Mouse (Mus musculus): ENCODE results near the gene Ninj2.
A peak's percentile ranks its signal among the peaks of the same experiment; 100 is the strongest.
"Not testable (repeated sequence)": the region's sequence is repeated elsewhere in the genome, so short reads cannot be mapped to it uniquely, and the experiment has no call there.

Gene Ninj2

DNA sequence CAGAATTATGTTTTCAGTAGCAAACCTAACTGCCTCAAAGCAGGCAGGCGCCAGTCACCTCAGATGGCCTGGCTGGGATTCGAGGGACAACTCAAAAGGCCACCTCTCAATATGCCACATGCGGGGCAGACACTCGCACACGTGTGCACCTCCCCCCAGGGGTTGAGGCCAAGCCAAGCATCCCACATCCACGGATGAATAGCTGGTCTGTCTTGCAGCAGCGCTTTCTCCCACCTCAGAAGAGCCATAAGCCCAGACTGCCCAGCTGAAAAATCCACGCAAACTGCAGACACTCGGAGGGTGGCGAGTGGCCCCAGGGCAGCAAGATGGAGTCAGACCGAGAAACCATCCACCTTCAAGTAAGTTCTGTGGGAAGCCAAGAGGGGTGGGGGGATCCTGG lies at the start of gene Ninj2:
TSS of gene Ninj2 (plus strand) at position 251 of the 400 bp plus-strand sequence.
- no peak for DNase-seq (ENCODE audit: low read depth, low spot score)

DNA sequence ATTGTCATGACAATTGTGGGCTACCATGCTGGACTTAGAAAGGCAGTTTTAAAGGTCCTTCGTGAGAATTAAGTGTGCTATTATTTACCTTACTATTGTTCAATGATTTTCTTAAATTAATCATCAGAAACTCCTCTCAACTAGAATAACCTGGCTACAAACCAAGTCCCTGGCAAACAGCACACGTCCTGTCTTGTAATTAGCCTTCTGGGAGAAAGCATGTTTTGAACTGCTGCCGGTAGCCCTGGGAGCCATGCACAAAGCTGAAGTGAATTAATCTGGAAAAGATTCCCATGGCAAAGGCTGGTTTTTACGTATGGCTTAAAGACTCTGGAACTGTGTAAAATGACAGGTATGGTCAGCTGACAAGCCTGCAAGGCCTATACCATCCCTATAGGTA lies 47.7 kb upstream of the Ninj2 start:
- no peak for DNase-seq (ENCODE audit: low read depth, low spot score)

DNA sequence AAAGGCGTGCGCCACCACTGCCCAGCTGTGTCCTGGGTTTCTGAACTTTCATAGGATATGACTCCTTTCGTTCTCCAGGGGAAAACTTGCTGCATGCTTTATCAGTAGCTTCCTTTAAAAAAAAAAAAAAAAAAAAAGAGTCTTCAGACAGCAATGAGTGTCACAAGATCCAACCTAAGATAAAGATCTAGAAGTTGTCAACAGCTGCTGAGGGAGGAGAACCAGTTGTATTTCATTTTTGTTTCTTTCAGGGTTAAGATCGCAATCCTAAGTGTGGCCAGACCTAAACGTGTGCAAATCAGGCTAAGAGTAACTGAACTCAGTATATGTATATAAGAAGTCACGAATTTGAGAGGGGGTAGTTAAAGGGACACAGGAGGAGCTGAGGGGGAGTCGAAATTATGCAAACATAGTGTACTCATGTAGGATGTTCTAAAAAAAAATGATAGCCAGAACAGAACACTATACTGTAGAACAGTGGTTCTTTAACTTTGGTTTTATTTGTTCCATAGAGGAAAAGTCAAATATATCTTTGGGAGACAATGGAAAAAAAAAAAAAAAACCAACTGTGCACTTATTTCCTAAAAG lies 45.4 kb upstream of the Ninj2 start:
- no peak for DNase-seq (ENCODE audit: low read depth, low spot score)

GRCm38 (mm10) chr6:120054412-120054811 lies 38.7 kb upstream of the Ninj2 start:
- DNase-seq (ENCODE audit: low read depth, low spot score), result no peak

DNA sequence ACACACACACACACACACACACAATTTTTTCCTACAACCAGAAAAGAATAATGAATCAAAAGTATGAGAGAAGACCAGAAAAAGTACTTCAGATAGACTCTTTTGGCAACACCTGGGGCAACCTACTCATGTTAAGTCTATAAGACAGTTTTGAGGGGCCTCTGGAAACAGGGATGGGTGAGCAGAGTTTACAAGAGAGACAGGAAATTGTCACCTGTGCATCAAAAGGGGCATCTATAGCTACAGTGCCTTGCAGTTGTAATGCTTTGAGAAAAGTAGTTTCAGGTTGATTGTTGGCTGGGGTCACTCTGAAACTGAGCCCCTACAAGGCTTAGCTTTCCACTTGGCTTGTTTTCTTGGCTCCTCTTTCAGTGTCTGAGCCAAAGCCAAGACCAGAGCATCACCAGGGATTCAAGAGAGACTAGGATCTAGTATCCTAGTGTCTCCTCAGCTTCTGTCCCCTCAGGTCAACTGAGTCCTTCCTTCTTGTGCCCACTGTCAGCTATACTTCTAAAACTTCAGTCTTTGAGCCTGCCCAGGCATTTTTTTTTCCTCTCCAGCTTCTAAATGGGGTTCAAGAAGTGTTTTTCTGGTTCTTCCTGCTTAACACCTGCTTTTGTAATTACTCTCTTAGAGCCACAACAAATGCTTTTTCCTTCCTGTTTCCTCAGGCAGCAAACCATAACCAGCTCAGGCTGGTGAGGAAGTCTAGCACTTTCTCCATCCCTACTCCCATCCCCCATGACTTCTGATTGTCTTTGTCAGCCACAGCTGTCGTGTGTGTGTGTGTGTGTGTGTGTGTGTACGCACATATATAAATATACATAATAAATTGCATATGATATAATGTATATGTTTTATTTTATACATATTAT lies 37.2 kb upstream of the Ninj2 start:
- DNase-seq (ENCODE audit: low read depth, low spot score), result peak; percentile 43

DNA sequence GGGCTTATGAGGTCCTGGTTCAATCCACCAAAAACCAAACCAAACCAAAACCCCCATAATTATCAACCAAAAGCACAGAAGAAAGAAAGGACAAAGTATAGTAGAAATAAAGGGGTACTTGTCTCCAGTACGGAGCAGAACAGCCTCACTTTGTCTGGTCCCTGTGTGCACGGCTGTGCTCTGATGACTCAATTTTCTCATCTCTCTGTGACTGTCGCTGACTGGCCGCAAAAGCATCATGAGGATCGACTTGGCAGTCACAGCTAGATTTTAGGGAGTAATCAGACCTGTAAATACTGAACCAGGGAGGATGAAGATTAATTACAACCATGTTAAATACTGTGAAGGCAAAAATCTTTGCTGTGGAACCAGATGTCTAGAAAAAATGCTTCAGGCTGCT lies 30.2 kb upstream of the Ninj2 start:
- no peak for DNase-seq (ENCODE audit: low read depth, low spot score)

GRCm38 (mm10) chr6:120064627-120065026 lies 28.5 kb upstream of the Ninj2 start:
- DNase-seq (ENCODE audit: low read depth, low spot score), result no peak

DNA sequence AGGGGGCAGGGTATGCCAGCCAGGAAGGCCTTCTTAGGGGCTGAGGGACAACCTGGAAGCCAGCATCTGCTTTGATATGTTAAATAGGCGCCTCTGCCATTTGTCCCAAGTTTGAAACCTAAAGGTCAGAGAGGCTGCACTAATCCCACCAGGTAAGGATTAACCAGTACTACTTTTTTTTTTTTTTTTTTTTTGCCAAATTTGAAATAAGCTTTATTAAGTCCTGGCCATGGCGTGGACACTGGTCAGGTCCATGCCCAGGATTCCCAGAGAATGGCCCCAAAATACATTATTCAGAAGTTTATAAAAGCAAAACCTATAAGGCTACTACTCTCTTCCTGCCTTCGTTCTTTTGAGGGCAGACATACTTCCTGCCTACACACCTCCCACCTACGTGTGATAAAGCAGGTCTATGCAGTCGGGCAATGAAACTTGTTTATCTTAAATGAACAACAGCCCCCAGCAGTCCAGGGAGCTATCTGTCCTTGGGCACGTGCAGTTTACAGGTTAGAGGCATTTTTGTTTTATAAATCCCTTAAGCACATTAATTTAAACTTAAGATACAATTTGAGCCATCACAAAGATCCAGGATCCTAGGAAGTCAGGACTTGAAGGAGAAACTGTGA lies 27.5 kb upstream of the Ninj2 start:
- DNase-seq (ENCODE audit: low read depth, low spot score), result no peak

GRCm38 (mm10) chr6:120069546-120069945 lies 23.6 kb upstream of the Ninj2 start:
- no peak for DNase-seq (ENCODE audit: low read depth, low spot score)

DNA sequence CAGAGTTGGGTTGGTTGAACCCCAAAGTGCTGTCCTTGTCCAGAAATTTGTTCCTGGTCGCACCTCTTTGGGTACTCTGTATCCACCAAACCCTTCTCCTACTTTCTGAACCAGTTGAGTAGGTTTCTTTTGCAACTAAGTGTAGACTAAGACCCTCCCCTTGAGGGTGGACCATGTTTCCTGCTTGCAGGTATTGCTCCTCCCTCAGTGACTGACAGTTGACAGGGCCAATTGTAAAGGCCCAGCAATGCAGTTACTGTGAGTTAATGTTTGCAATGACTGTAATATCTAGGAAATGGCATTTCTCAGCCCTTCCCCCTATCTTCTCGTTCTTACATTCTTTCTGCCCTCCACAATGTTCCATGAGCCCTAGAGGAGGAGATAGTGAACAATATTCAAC lies 20.5 kb upstream of the Ninj2 start:
- no peak for DNase-seq (ENCODE audit: low read depth, low spot score)

- DNase-seq (ENCODE audit: low read depth, low spot score), result no peak
These were observed 16.3 kb upstream of the Ninj2 start for GRCm38 (mm10) chr6:120076619-120077450.

- no peak for DNase-seq (ENCODE audit: low read depth, low spot score)
These were observed 13.6 kb upstream of the Ninj2 start for GRCm38 (mm10) chr6:120079547-120079946.

GRCm38 (mm10) chr6:120081516-120081915 lies 11.6 kb upstream of the Ninj2 start:
- no peak for DNase-seq (ENCODE audit: low read depth, low spot score)

GRCm38 (mm10) chr6:120082251-120082950 lies 10.7 kb upstream of the Ninj2 start:
- no peak for DNase-seq (ENCODE audit: low read depth, low spot score)

DNA sequence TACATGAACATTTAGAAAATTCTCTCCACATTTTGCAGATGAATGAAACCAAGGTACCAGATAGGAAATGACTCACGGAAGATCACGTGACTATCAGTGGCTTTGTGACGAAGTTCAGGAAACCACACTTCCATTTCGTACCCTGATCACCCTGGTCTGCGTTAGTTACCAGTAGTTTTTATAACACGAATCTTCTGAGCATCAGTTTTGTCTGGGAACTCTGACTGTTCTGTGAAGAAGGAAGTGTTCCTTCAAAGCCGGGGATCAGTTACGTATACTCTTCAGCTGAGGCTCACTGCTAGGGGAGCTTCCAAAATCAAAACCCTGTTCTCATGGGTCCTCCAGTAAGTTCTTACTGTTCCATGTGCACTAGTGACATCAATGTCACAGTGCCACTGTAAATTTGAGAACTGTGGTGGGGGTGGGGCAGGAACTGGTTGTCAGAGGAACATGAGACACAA lies 10.2 kb upstream of the Ninj2 start:
- DNase-seq (ENCODE audit: low read depth, low spot score), result peak; percentile 26

GRCm38 (mm10) chr6:120083442-120083841 lies 9.7 kb upstream of the Ninj2 start:
- DNase-seq (ENCODE audit: low read depth, low spot score), result no peak

DNA sequence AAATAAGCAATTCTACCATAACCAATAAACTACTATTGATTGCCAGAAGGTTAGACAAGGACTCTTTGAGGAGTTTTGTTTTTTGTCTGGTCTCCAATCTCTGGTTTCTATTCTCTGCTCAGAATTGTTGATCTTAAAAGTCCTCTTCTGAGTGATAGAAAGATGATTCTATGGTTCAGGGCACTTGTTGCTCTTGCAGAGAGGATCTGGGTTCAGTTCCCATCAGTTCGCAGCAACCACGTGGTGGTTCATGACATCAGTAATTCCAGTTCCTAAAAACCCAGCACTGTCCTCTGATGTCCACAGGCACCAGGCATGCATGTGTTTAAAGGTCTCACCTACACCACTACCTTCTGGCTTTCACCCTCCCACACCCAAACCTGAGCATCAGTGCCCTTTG lies 8.2 kb upstream of the Ninj2 start:
- DNase-seq (ENCODE audit: low read depth, low spot score), result no peak

- no peak for DNase-seq (ENCODE audit: low read depth, low spot score)
These were observed 7.3 kb upstream of the Ninj2 start for GRCm38 (mm10) chr6:120085832-120086231.

GRCm38 (mm10) chr6:120087041-120087440 lies 6.1 kb upstream of the Ninj2 start:
- not testable (repeated sequence) for DNase-seq (ENCODE audit: low read depth, low spot score)

DNA sequence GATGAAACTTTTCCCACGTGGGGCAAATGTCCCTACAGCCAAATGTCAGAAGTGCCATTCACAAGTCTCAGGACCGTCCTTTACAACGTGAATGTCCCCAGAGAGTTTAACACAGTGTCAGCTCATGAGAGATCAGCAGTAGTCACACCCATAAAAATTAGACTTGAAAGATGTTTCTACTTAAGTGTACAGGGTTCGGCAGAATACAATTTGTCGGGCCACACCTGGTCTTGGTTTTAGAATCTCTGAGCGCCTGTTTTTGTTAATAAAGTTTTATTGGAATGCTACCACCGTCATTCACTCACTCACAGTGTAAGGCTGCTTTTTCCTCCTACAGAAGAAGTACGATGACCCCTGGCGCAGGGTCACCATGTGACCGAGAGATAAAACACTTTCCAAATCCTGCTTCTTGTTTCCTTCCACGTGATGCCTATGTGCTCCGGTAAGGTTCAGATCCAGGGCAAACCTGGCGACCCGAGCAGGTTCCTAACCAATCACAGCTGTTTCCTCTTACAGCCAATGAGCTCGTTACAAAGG lies 2.4 kb upstream of the Ninj2 start:
- no peak for DNase-seq (ENCODE audit: low read depth, low spot score)

DNA sequence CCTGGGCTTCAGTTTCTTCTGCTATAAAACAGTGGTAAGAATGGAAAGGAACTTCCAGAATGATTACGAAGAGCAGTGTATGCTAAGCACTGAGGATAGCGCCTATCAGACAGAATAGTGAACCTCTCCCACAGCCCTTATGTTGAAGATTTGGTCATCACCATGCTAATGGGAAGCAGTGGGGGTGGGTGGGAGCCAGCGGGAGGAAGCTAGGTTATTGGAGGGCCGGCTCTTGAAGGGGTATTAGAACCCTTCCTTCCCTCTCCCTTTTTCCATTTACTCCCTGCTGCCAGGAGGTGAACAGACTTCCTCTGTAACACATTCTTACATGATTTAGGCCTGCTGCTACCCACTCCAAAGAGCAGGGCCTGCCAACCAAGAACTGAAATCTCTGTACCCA lies 1.2 kb upstream of the Ninj2 start:
- DNase-seq (ENCODE audit: low read depth, low spot score), result no peak
